Mouse (Mus musculus): ENCODE results near the gene Cep83.

DNA sequence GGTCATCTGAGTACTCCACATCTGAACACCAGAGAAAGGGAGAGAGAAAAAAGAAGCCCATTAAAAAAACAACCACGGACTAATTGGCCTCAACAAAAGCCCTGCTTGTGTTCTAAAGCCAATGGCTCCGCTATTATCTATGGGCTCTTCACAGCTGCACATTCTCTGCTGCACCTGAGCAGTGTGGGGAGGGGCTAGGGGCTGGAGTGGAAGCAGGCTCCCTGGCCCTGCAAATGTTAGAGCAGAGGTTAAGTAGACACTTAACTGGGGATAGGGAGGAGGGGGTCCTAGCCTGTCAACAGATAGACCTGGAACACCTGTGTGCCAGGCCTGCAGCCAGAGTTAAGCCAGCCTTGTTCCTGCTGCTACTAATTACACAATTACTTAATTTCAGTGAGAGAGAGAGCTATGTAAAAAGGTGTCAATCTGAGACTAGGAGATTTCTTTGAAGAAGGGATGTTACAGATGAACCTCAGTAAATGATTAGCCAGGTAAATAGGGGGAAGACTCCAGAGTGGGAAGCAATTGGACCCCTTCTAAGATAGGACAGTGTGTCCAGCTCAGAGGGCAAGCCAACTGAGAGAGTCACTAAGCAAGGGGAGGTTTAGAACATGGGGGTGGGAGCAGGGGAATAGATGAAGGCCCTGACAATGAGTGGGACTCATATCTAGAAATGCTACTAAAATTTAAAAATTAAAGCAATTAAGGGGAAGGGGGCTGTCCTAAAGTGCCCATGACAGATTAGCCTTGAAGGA is 111.2 kb downstream of the Cep83 start:
- TF ChIP-seq CTCF (IDR thresholded peaks at IDR 0.05; ENCODE audit: low read depth, low read length) (no peak), TAL1 (conservative IDR thresholded peaks at IDR 0.05; ENCODE audit: low read depth, low read length) (no peak), GATA1 (IDR thresholded peaks at IDR 0.05; ENCODE audit: borderline replicate concordance, low read length) (no peak), POLR2AphosphoS5 (IDR thresholded peaks at IDR 0.05; ENCODE audit: insufficient replicate concordance, low read depth, low read length) (no peak), GATA2 (IDR thresholded peaks at IDR 0.05; ENCODE audit: borderline replicate concordance, low read depth, low read length) (no peak)
